Mouse (Mus musculus) stomach, postnatal 0 days (tissue): Measurements from ENCODE around the gene Ctsd. TPM values are rescaled to one million over a fixed set of nuclear protein-coding genes. Genes with fewer than 3 reads are reported as not detected.

Experiments used
- ATAC-seq: fragments of 200-750 bp; cut with Nextera tagmentation; 2 replicates; pipeline ENCODE4 v1.8.0; 2017; ENCODE audit not compliant: low FRiP score, low TSS enrichment
- DNase-seq: peaks from one replicate; pipeline ENCODE4 v3.0.0-alpha.2; 2016; ENCODE audit warnings: low spot score
- H3K27ac ChIP-seq: fragments of 300-500 bp; sonication (generic); replicated peaks from 2 replicates; pipeline ENCODE4 v1.5.1; 2014; ENCODE audit warnings: mild to moderate bottlenecking, control low read depth
- H3K27me3 ChIP-seq: fragments of 300-500 bp; sonication (generic); 2 replicates; pipeline ENCODE4 v1.6.1; 2014; ENCODE audit warnings: low read length; ENCODE audit not compliant: control insufficient read depth, insufficient read depth
- H3K36me3 ChIP-seq: fragments of 300-500 bp; sonication (generic); 2 replicates; pipeline ENCODE4 v1.6.1; 2014; ENCODE audit warnings: low read length, mixed read lengths; ENCODE audit not compliant: control insufficient read depth, insufficient read depth
- H3K4me1 ChIP-seq: fragments of 300-500 bp; sonication (generic); replicated peaks from 2 replicates; pipeline ENCODE4 v1.6.1; 2014; ENCODE audit warnings: antibody characterized with exemption; ENCODE audit not compliant: control insufficient read depth, insufficient read depth
- H3K4me2 ChIP-seq: fragments of 300-500 bp; sonication (generic); replicated peaks from 2 replicates; pipeline ENCODE4 v1.6.1; 2014; ENCODE audit warnings: low read depth, mild to moderate bottlenecking, control low read depth, moderate library complexity
- H3K4me3 ChIP-seq: fragments of 300-500 bp; sonication (generic); 2 replicates; pipeline ENCODE4 v1.5.1; 2014; ENCODE audit warnings: low read depth, low read length, control low read depth
- H3K9ac ChIP-seq: fragments of 300-500 bp; sonication (generic); 2 replicates; pipeline ENCODE4 v1.6.1; 2014; ENCODE audit warnings: mild to moderate bottlenecking, low read length, control low read depth, mixed read lengths
- H3K9me3 ChIP-seq: fragments of 300-500 bp; sonication (generic); 2 replicates; pipeline ENCODE4 v1.6.1; 2016; ENCODE audit warnings: low read length; ENCODE audit not compliant: control insufficient read depth
- CTCF ChIP-seq: IDR thresholded peaks from 2 replicates; pipeline ENCODE4 v1.5.1; 2016; ENCODE audit warnings: antibody characterized with exemption, low read depth, mild to moderate bottlenecking, moderate library complexity
- EP300 ChIP-seq: optimal IDR thresholded peaks from 2 replicates; pipeline ENCODE3; 2016; ENCODE audit warnings: antibody characterized with exemption
- WGBS: fragments of 180-500 bp; shearing (Covaris S2); extraction: QIAGEN DNeasy Blood & Tissue Kit; methylation state at CpG from one replicate; pipeline ENCODE4 v1.1.7; 2014; 5-methylcytosine and 5-hydroxymethylcytosine counted together
- polyA plus RNA-seq: library from polyadenylated mRNA; unstranded; fragments of >200 nt; fragmentation: Nextera tagmentation; extraction: Ambion mirVana; gene quantifications from 2 replicates; pipeline ENCODE4 v1.2.1, GENCODE M21; 2015

Ctsd gene
- polyA plus RNA-seq, 1 experiment from 2014 or later: 798 TPM

GRCm38 (mm10) chr7:142371768-142372661 is 15.8 kb downstream of the Ctsd start:
- peak; percentile 40 for DNase-seq
- peak overlapping the region; percentile 51 for H3K9ac ChIP-seq
- H3K4me2 ChIP-seq: peak overlapping the region; percentile 73
- no peaks in the 10 kb centered on the region for H3K9me3 ChIP-seq
- H3K36me3 ChIP-seq: peaks cover 12% of the 10 kb centered on the region
- no peaks in the 10 kb centered on the region for H3K4me1 ChIP-seq
- H3K4me3 ChIP-seq: peak overlapping the region; percentile 45
- 2% methylated on average over 64 of the region's 64 CpGs for WGBS
- peak overlapping the region; percentile 13; the same call in 1 of the 2 replicates for H3K27ac ChIP-seq
- ATAC-seq: peak; percentile 39
- no peak for TF ChIP-seq EP300
- H3K27me3 ChIP-seq: no peaks in the 10 kb centered on the region

GRCm38 (mm10) chr7:142371398-142371767 is 16.5 kb downstream of the Ctsd start:
- peak overlapping the region; percentile 73 for H3K4me2 ChIP-seq
- H3K4me1 ChIP-seq: no peaks in the 10 kb centered on the region
- DNase-seq (no peak), ATAC-seq (0 out of 2 replicates have a peak, but pooled peaks have one; percentile 11)
- peak overlapping the region; percentile 45 for H3K4me3 ChIP-seq
- peaks cover 6% of the 10 kb centered on the region for H3K36me3 ChIP-seq
- H3K9me3 ChIP-seq: no peaks in the 10 kb centered on the region
- H3K9ac ChIP-seq: no peak overlapping the region; the same call in 1 of the 2 replicates
- WGBS: 33% methylated on average over 11 of the region's 11 CpGs
- no peaks in the 10 kb centered on the region for H3K27me3 ChIP-seq
- TF ChIP-seq CTCF: no peak
- no peak for TF ChIP-seq EP300
- peak overlapping the region; percentile 13; the same call in 1 of the 2 replicates for H3K27ac ChIP-seq

GRCm38 (mm10) chr7:142370937-142371336 is 16.9 kb downstream of the Ctsd start:
- H3K4me2 ChIP-seq: peak overlapping the region; percentile 73; the same call in 1 of the 2 replicates
- H3K9ac ChIP-seq: no peak overlapping the region
- no peak for TF ChIP-seq EP300
- TF ChIP-seq CTCF: no peak
- 85% methylated on average over 18 of the region's 18 CpGs for WGBS
- no peaks in the 10 kb centered on the region for H3K9me3 ChIP-seq
- no peaks in the 10 kb centered on the region for H3K27me3 ChIP-seq
- no peaks in the 10 kb centered on the region for H3K4me1 ChIP-seq
- DNase-seq (no peak), ATAC-seq (no peak)
- H3K36me3 ChIP-seq: peaks cover 2% of the 10 kb centered on the region
- H3K4me3 ChIP-seq: no peak overlapping the region
- no peak overlapping the region for H3K27ac ChIP-seq

GRCm38 (mm10) chr7:142369820-142370219 is 18.0 kb downstream of the Ctsd start:
- 55% methylated on average over 6 of the region's 6 CpGs for WGBS
- no peaks in the 10 kb centered on the region for H3K9me3 ChIP-seq
- H3K4me2 ChIP-seq: no peak overlapping the region
- no peak for ATAC-seq
- TF ChIP-seq EP300 (no peak), CTCF (no peak)
- H3K27ac ChIP-seq: no peak overlapping the region
- H3K4me3 ChIP-seq: no peak overlapping the region
- DNase-seq: no peak
- no peaks in the 10 kb centered on the region for H3K27me3 ChIP-seq
- no peaks in the 10 kb centered on the region for H3K36me3 ChIP-seq
- H3K9ac ChIP-seq: no peak overlapping the region
- H3K4me1 ChIP-seq: no peaks in the 10 kb centered on the region

GRCm38 (mm10) chr7:142368856-142369255 is 19.0 kb downstream of the Ctsd start:
- Histone ChIP-seq H3K4me2 (no peak overlapping the region), H3K4me1 (no peaks in the 10 kb centered on the region), H3K9ac (no peak overlapping the region), H3K9me3 (no peaks in the 10 kb centered on the region), H3K27ac (no peak overlapping the region), H3K27me3 (no peaks in the 10 kb centered on the region), H3K4me3 (no peak overlapping the region), H3K36me3 (no peaks in the 10 kb centered on the region)
- WGBS: 78% methylated on average over 2 of the region's 2 CpGs
- no peak for ATAC-seq
- TF ChIP-seq CTCF: no peak
- TF ChIP-seq EP300: no peak
- DNase-seq: no peak

- H3K27ac ChIP-seq: no peak overlapping the region
- DNase-seq (no peak), ATAC-seq (peak; percentile 55; the same call in 1 of the 2 replicates)
- H3K4me3 ChIP-seq: no peak overlapping the region
- H3K4me2 ChIP-seq: no peak overlapping the region
- H3K9ac ChIP-seq: no peak overlapping the region
- no peaks in the 10 kb centered on the region for H3K27me3 ChIP-seq
- H3K4me1 ChIP-seq: no peaks in the 10 kb centered on the region
- WGBS: 70% methylated on average over 4 of the region's 4 CpGs
- no peaks in the 10 kb centered on the region for H3K36me3 ChIP-seq
- TF ChIP-seq CTCF: no peak
- TF ChIP-seq EP300: no peak
- H3K9me3 ChIP-seq: no peaks in the 10 kb centered on the region
Measured at GRCm38 (mm10) chr7:142363107-142363506, 24.7 kb downstream of the Ctsd start.
